Mouse (Mus musculus) CH12.LX (cell line): ENCODE data around the gene Slx4ip. TPM values are rescaled to one million over a fixed set of nuclear protein-coding genes. Genes with fewer than 3 reads are reported as not detected.

Source experiments
- DNase-seq: peaks from one replicate; pipeline ENCODE4 v3.0.0-alpha.2; 2013; ENCODE audit errors: extremely low read depth
- H3K27ac ChIP-seq: 2 replicates; pipeline ENCODE4 v1.5.1; 2012; ENCODE audit warnings: low read depth, mild to moderate bottlenecking, control low read depth, moderate library complexity; ENCODE audit not compliant: insufficient read depth
- H3K27me3 ChIP-seq: replicated peaks from 2 replicates; pipeline ENCODE3; 2012; ENCODE audit warnings: inconsistent platforms
- H3K36me3 ChIP-seq, 2 experiments: replicated peaks in 1 of 2; 2 replicates each; pipeline versions ENCODE3 to v1.6.1; 2012; ENCODE audit warnings: inconsistent platforms in 1 of 2, low read length in 1 of 2, mild to moderate bottlenecking in 1 of 2, mixed read lengths in 1 of 2, moderate library complexity in 1 of 2; ENCODE audit not compliant: control insufficient read depth in 1 of 2, insufficient read depth in 1 of 2
- H3K4me1 ChIP-seq, 2 experiments: 2 replicates each; pipeline ENCODE4 v1.6.1; 2012; ENCODE audit warnings: inconsistent platforms in 1 of 2, moderate library complexity in 1 of 2; ENCODE audit not compliant: insufficient read depth in 2 of 2, control insufficient read depth in 1 of 2
- H3K4me2 ChIP-seq: 2 replicates; pipeline ENCODE4 v1.6.1; 2012; ENCODE audit warnings: low read depth, mild to moderate bottlenecking, control low read depth; ENCODE audit not compliant: poor library complexity, insufficient read depth, severe bottlenecking
- H3K4me3 ChIP-seq, 3 experiments: fragments of 150-350 bp in 1 of 3; sonication (generic) in 1 of 3; replicated peaks in 1 of 3; 2 replicates each; pipeline versions ENCODE3 to v1.5.1; 2011 to 2012; ENCODE audit warnings: low read depth in 2 of 3, low read length in 2 of 3, mild to moderate bottlenecking in 2 of 3, moderate library complexity in 2 of 3, control low read depth in 1 of 3, improper control_type of control experiment in 1 of 3, inconsistent platforms in 1 of 3, mixed read lengths in 1 of 3; ENCODE audit not compliant: poor library complexity in 1 of 3
- H3K79me2 ChIP-seq: replicated peaks from 2 replicates; pipeline ENCODE4 v1.6.1; 2012; ENCODE audit warnings: mild to moderate bottlenecking, moderate library complexity; ENCODE audit not compliant: control insufficient read depth, poor library complexity, insufficient read depth, severe bottlenecking; ENCODE audit errors: extremely low read depth
- H3K9ac ChIP-seq: 2 replicates; pipeline ENCODE4 v1.6.1; 2012; ENCODE audit warnings: low read depth, mild to moderate bottlenecking, control low read depth, moderate library complexity; ENCODE audit not compliant: insufficient read depth
- H3K9me3 ChIP-seq: replicated peaks from 2 replicates; pipeline ENCODE3; 2012; ENCODE audit warnings: low read length, inconsistent platforms, mixed read lengths
- BHLHE40 ChIP-seq: IDR thresholded peaks from 2 replicates; pipeline ENCODE4 v1.6.1; 2011; ENCODE audit warnings: mild to moderate bottlenecking, low read depth, low read length, improper control_type of control experiment
- CHD1 ChIP-seq: IDR thresholded peaks from 2 replicates; pipeline ENCODE4 v1.6.1; 2012; ENCODE audit warnings: low read depth, low read length, improper control_type of control experiment, inconsistent platforms
- CHD2 ChIP-seq: IDR thresholded peaks from 2 replicates; pipeline ENCODE4 v1.6.1; 2011; ENCODE audit warnings: low read length, improper control_type of control experiment
- CTCF ChIP-seq, 2 experiments: IDR thresholded peaks in 1 of 2; conservative IDR thresholded peaks in 1 of 2; 2 replicates each; pipeline ENCODE4 v1.5.1; 2011 to 2012; ENCODE audit warnings: low read depth in 2 of 2, low read length in 2 of 2, improper control_type of control experiment in 1 of 2, inconsistent platforms in 1 of 2, mild to moderate bottlenecking in 1 of 2, moderate library complexity in 1 of 2
- E2F4 ChIP-seq: IDR thresholded peaks from 2 replicates; pipeline ENCODE4 v1.6.1; 2011; ENCODE audit warnings: low read depth, low read length, improper control_type of control experiment; ENCODE audit not compliant: insufficient replicate concordance
- ELF1 ChIP-seq: IDR thresholded peaks from 2 replicates; pipeline ENCODE4 v1.6.1; 2014; ENCODE audit warnings: low read depth, mild to moderate bottlenecking, inconsistent platforms, low read length, improper control_type of control experiment
- EP300 ChIP-seq: IDR thresholded peaks from 2 replicates; pipeline ENCODE4 v1.6.1; 2011; ENCODE audit warnings: low read length, improper control_type of control experiment
- ETS1 ChIP-seq: conservative IDR thresholded peaks from 2 replicates; pipeline ENCODE4 v1.6.1; 2012; ENCODE audit warnings: low read depth, mild to moderate bottlenecking, inconsistent platforms, low read length, improper control_type of control experiment, moderate library complexity
- GABPA ChIP-seq: IDR thresholded peaks from 2 replicates; pipeline ENCODE4 v1.6.1; 2012; ENCODE audit warnings: low read depth, low read length, improper control_type of control experiment, inconsistent platforms; ENCODE audit not compliant: insufficient replicate concordance
- IRF4 ChIP-seq: IDR thresholded peaks from 2 replicates; pipeline ENCODE4 v1.6.1; 2014; ENCODE audit warnings: low read depth, mild to moderate bottlenecking, inconsistent platforms, low read length, improper control_type of control experiment
- MAFK ChIP-seq: IDR thresholded peaks from 2 replicates; pipeline ENCODE4 v1.6.1; 2011; ENCODE audit warnings: low read length, improper control_type of control experiment; ENCODE audit not compliant: insufficient replicate concordance
- MAZ ChIP-seq: IDR thresholded peaks from 2 replicates; pipeline ENCODE4 v1.6.1; 2012; ENCODE audit warnings: low read depth, mild to moderate bottlenecking, inconsistent platforms, low read length, improper control_type of control experiment, moderate library complexity
- MEF2A ChIP-seq: IDR thresholded peaks from 2 replicates; pipeline ENCODE4 v1.6.1; 2014; ENCODE audit warnings: low read depth, mild to moderate bottlenecking, inconsistent platforms, low read length, improper control_type of control experiment, borderline replicate concordance
- MYC ChIP-seq: IDR thresholded peaks from 2 replicates; pipeline ENCODE4 v1.6.1; 2011; ENCODE audit warnings: low read depth, mild to moderate bottlenecking, improper control_type of control experiment, low read length
- NELFE ChIP-seq: IDR thresholded peaks from 2 replicates; pipeline ENCODE4 v1.6.1; 2011; ENCODE audit warnings: low read depth, low read length, improper control_type of control experiment
- NRF1 ChIP-seq: IDR thresholded peaks from 2 replicates; pipeline ENCODE4 v1.6.1; 2014; ENCODE audit warnings: low read depth, mild to moderate bottlenecking, inconsistent platforms, low read length, improper control_type of control experiment, moderate library complexity
- PAX5 ChIP-seq: IDR thresholded peaks from 2 replicates; pipeline ENCODE4 v1.6.1; 2012; ENCODE audit warnings: low read length, inconsistent platforms, mixed read lengths
- POLR2A ChIP-seq: IDR thresholded peaks from 2 replicates; pipeline ENCODE4 v1.6.1; 2011; ENCODE audit warnings: low read depth, mild to moderate bottlenecking, improper control_type of control experiment, low read length
- RAD21 ChIP-seq: IDR thresholded peaks from 2 replicates; pipeline ENCODE4 v1.6.1; 2011; ENCODE audit warnings: low read depth, mild to moderate bottlenecking, low read length, improper control_type of control experiment, moderate library complexity
- RCOR1 ChIP-seq: conservative IDR thresholded peaks from 2 replicates; pipeline ENCODE4 v1.6.1; 2012; ENCODE audit warnings: low read depth, mild to moderate bottlenecking, inconsistent platforms, low read length, improper control_type of control experiment
- SIN3A ChIP-seq: IDR thresholded peaks from 2 replicates; pipeline ENCODE4 v1.6.1; 2012; ENCODE audit warnings: low read length, improper control_type of control experiment, inconsistent platforms
- SMC3 ChIP-seq: IDR thresholded peaks from 2 replicates; pipeline ENCODE4 v1.6.1; 2011; ENCODE audit warnings: low read depth, low read length, improper control_type of control experiment
- TBP ChIP-seq: conservative IDR thresholded peaks from 2 replicates; pipeline ENCODE4 v1.6.1; 2011; ENCODE audit warnings: low read depth, low read length, improper control_type of control experiment
- TCF12 ChIP-seq: IDR thresholded peaks from 2 replicates; pipeline ENCODE4 v1.6.1; 2014; ENCODE audit warnings: low read depth, mild to moderate bottlenecking, inconsistent platforms, low read length, improper control_type of control experiment
- USF2 ChIP-seq: conservative IDR thresholded peaks from 2 replicates; pipeline ENCODE4 v1.6.1; 2011; ENCODE audit warnings: low read depth, low read length, improper control_type of control experiment
- ZC3H11A ChIP-seq: IDR thresholded peaks from 2 replicates; pipeline ENCODE4 v1.6.1; 2012; ENCODE audit warnings: low read depth, mild to moderate bottlenecking, inconsistent platforms, low read length, improper control_type of control experiment
- ZKSCAN1 ChIP-seq: IDR thresholded peaks from 2 replicates; pipeline ENCODE4 v1.6.1; 2012; ENCODE audit warnings: low read depth, inconsistent platforms, low read length, improper control_type of control experiment, borderline replicate concordance
- ZMIZ1 ChIP-seq: IDR thresholded peaks from 2 replicates; pipeline ENCODE4 v1.6.1; 2012; ENCODE audit warnings: low read depth, mild to moderate bottlenecking, inconsistent platforms, low read length, improper control_type of control experiment
- dilution Hi-C: fragments of 300-500 bp; cut with MboI; formaldehyde crosslinking; loops from 2 replicates; pipeline ENCODE4 v1.14.3; 2020; ENCODE audit warnings: low sequenced_read_pairs; ENCODE audit not compliant: extremely low pct_unique_long_range_greater_than_20kb, extremely low pct_ligation_motif_present
- in situ Hi-C: fragments of 300-500 bp; cut with MboI; formaldehyde crosslinking; loops from 3 replicates; pipeline ENCODE4 v1.14.3; 2019; ENCODE audit warnings: low sequenced_read_pairs, low pct_ligation_motif_present, low pct_unique_long_range_greater_than_20kb, mixed read lengths
- polyA plus RNA-seq: library from polyadenylated mRNA; unstranded; fragments of >175 nt; gene quantifications from 2 replicates; pipeline ENCODE4 v1.2.1, GENCODE M21; 2012; ENCODE audit warnings: low read depth; ENCODE audit not compliant: insufficient read length
- total RNA-seq, 2 experiments: library from RNA; depleted of rRNA; stranded (reverse); fragments of 300-350 nt in 1 of 2; fragments of >200 nt in 1 of 2; gene quantifications; 2 replicates each; pipeline ENCODE4 v1.2.3; 2012 to 2014

Slx4ip gene
- total and polyA plus RNA-seq, 3 experiments = 4.1 to 6.7 (median 4.7) TPM

- H3K4me1 ChIP-seq = peaks cover 0 to 12% of the 10 kb centered on the region in 2 experiments; a peak in 2 of 4 replicates
- H3K9ac ChIP-seq = no peak overlapping the region
- no peak overlapping the region for H3K4me2 ChIP-seq
- no peak overlapping the region for H3K4me3 ChIP-seq
- dilution Hi-C loops (no loop called here), in situ Hi-C loops (no loop called here)
- no peak overlapping the region for H3K27ac ChIP-seq
- DNase-seq = no peak
- no peaks in the 10 kb centered on the region for H3K9me3 ChIP-seq
- TF ChIP-seq BHLHE40 (no peak), NELFE (no peak), TBP (no peak), CHD2 (no peak), GABPA (no peak), MEF2A (no peak), IRF4 (no peak), ETS1 (no peak), E2F4 (no peak), RCOR1 (no peak), ZC3H11A (no peak), CHD1 (no peak)
- peaks cover 0 to 15% of the 10 kb centered on the region in 2 experiments for H3K36me3 ChIP-seq
- H3K27me3 ChIP-seq = no peaks in the 10 kb centered on the region
- H3K79me2 ChIP-seq = no peaks in the 10 kb centered on the region
Observed at GRCm38 (mm10) chr2:137013811-137014350, 122.9 kb downstream of the Slx4ip start.

DNA sequence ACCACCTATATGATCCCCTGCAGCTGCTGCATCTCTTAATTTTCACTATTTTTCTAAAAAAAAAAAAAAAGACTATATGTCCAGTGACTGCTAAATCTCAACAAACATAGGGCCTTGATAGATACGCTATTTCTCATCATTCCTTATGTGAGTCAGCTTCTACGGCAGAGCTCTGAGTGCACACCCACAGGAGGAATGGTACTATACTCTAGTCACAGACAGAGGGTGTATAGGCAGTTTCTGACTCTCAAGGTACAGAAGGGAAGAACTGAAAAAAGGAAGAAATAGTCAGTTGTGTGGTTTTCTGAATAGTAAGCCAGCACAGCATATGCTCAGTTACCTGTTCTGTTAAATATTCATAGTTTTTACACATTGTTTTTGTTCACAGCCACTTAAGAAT lies 123.4 kb downstream of the Slx4ip start:
- dilution Hi-C loops (no loop called here), in situ Hi-C loops (no loop called here)
- DNase-seq = no peak
- Histone ChIP-seq H3K27me3 (no peaks in the 10 kb centered on the region), H3K9ac (no peak overlapping the region), H3K4me2 (no peak overlapping the region), H3K4me3 (no peak overlapping the region), H3K27ac (no peak overlapping the region), H3K36me3 (peaks cover 0 to 15% of the 10 kb centered on the region in 2 experiments), H3K79me2 (no peaks in the 10 kb centered on the region), H3K9me3 (no peaks in the 10 kb centered on the region), H3K4me1 (peaks cover 0 to 12% of the 10 kb centered on the region in 2 experiments; a peak in 2 of 4 replicates)
- no peak for TF ChIP-seq CHD1
- no peak for TF ChIP-seq SMC3
- TF ChIP-seq NRF1 = no peak
- TF ChIP-seq MYC = no peak
- TF ChIP-seq TCF12 = no peak
- TF ChIP-seq ZKSCAN1 = no peak
- TF ChIP-seq POLR2A = no peak
- no peak for TF ChIP-seq MAZ
- TF ChIP-seq PAX5 = no peak
- no peak for TF ChIP-seq CTCF (conservative IDR thresholded peaks at IDR 0.05 in 1 of 2, IDR thresholded peaks at IDR 0.05 in 1 of 2; ENCODE audit: low read depth in 2 of 2, low read length in 2 of 2)
- TF ChIP-seq BHLHE40 = no peak
- TF ChIP-seq ZC3H11A = no peak
- TF ChIP-seq EP300 = no peak
- no peak for TF ChIP-seq SIN3A
- TF ChIP-seq USF2 = no peak
- TF ChIP-seq ELF1 = no peak
- TF ChIP-seq MAFK = no peak
- no peak for TF ChIP-seq RAD21
- TF ChIP-seq ZMIZ1 = no peak
- no peak for TF ChIP-seq IRF4
